ENCODE assay signal across 28 mouse cellular contexts in the genomic region with DNA sequence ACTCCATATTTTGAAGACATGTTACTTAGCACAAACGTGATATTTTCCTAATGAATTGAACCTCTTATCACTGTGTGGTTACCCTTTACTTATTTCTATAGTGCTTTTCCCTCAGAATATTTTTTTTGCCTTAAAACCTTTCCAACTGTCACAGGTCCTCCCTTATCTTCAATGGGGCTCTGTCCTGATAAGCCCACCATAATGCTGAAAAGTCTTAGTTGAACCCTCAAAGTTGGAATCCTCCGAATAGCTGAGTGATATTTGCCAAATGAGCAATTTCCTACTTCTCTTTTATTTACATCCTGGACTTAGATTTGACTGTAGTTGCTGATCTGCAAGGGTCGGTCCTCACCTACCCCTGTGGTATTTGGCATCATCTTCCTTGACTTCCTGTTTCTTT. TPM values are rescaled to one million over a fixed set of nuclear protein-coding genes. Genes with fewer than 3 reads are reported as not detected.
"Had no signal": no experiment of that assay in that cellular context is flagged by ENCODE, and none has a peak within 500 bp of the region (broad histone marks: within the 10 kb centered on the region; RNA-seq: fewer than 3 reads in every experiment).

No protein-coding gene starts in this region.

- H3K9ac ChIP-seq: limb, embryonic 12.5 days; limb, embryonic 13.5 days; limb, embryonic 15.5 days; liver, embryonic 12.5 days; liver, embryonic 13.5 days; liver, embryonic 14.5 days; liver, embryonic 15.5 days; liver, postnatal 0 days; lung, embryonic 14.5 days; lung, embryonic 15.5 days; midbrain, embryonic 12.5 days; midbrain, embryonic 13.5 days; midbrain, embryonic 15.5 days; neural tube, embryonic 12.5 days had no signal

- H3K36me3 ChIP-seq: limb, embryonic 10.5 days; limb, embryonic 12.5 days; limb, embryonic 13.5 days; limb, embryonic 15.5 days; liver, embryonic 12.5 days; liver, embryonic 13.5 days; liver, embryonic 15.5 days; lung, embryonic 15.5 days; midbrain, embryonic 10.5 days; midbrain, embryonic 12.5 days; midbrain, embryonic 13.5 days; midbrain, embryonic 15.5 days; neural tube, embryonic 12.5 days had no signal

- H3K4me1 ChIP-seq: limb, embryonic 10.5 days; limb, embryonic 12.5 days; limb, embryonic 13.5 days; limb, embryonic 15.5 days; lung, embryonic 15.5 days; midbrain, embryonic 10.5 days; midbrain, embryonic 12.5 days; midbrain, embryonic 13.5 days; midbrain, embryonic 15.5 days; neural tube, embryonic 12.5 days had no signal

- H3K9me3 ChIP-seq: limb, embryonic 10.5 days; limb, embryonic 12.5 days; limb, embryonic 13.5 days; limb, embryonic 15.5 days; liver, embryonic 12.5 days; liver, embryonic 13.5 days; liver, embryonic 15.5 days; lung, embryonic 15.5 days; midbrain, embryonic 10.5 days; midbrain, embryonic 12.5 days; midbrain, embryonic 13.5 days; midbrain, embryonic 15.5 days; neural tube, embryonic 12.5 days had no signal

- H3K27ac ChIP-seq: limb, embryonic 10.5 days; limb, embryonic 12.5 days; limb, embryonic 13.5 days; limb, embryonic 15.5 days; liver, embryonic 12.5 days; liver, embryonic 13.5 days; liver, embryonic 14.5 days; liver, embryonic 15.5 days; lung, embryonic 15.5 days; macrophage; midbrain, embryonic 10.5 days; midbrain, embryonic 12.5 days; midbrain, embryonic 13.5 days; midbrain, embryonic 15.5 days; neural tube, embryonic 12.5 days had no signal

- H3K27me3 ChIP-seq: lung, embryonic 15.5 days; midbrain, embryonic 15.5 days; neural tube, embryonic 12.5 days had no signal

- H3K4me3 ChIP-seq: limb, embryonic 10.5 days; limb, embryonic 12.5 days; limb, embryonic 13.5 days; limb, embryonic 15.5 days; liver, embryonic 12.5 days; liver, embryonic 13.5 days; liver, embryonic 15.5 days; lung, embryonic 15.5 days; megakaryocyte, embryonic 14.5 days; midbrain, embryonic 10.5 days; midbrain, embryonic 12.5 days; midbrain, embryonic 13.5 days; midbrain, embryonic 15.5 days; myocyte; neural tube, embryonic 12.5 days had no signal

- DNase-seq: left cerebral cortex, postnatal 4 days; liver; liver, embryonic 13.5 days; liver, postnatal 0 days; lung, adult 18-20 months; lung, adult 2 months; lung, embryonic 14.5 days; lung, postnatal 10 days; lung, postnatal 14 days; lung, postnatal 36 days; lung, postnatal 4 days; midbrain, embryonic 14.5 days had no signal

RNA-seq across cellular contexts. Expression of gene Rnf130, which starts 59.8 kb away (rescaled TPM):
- polyA plus RNA-seq: myocyte had no signal
